Mouse (Mus musculus) testis, postnatal 14 days (tissue): ENCODE data around the gene Pon3.

ENCODE experiments used
- DNase-seq: peaks from one replicate; pipeline ENCODE4 v3.0.0; 2021; ENCODE audit warnings: low spot score

The Pon3 gene

DNA sequence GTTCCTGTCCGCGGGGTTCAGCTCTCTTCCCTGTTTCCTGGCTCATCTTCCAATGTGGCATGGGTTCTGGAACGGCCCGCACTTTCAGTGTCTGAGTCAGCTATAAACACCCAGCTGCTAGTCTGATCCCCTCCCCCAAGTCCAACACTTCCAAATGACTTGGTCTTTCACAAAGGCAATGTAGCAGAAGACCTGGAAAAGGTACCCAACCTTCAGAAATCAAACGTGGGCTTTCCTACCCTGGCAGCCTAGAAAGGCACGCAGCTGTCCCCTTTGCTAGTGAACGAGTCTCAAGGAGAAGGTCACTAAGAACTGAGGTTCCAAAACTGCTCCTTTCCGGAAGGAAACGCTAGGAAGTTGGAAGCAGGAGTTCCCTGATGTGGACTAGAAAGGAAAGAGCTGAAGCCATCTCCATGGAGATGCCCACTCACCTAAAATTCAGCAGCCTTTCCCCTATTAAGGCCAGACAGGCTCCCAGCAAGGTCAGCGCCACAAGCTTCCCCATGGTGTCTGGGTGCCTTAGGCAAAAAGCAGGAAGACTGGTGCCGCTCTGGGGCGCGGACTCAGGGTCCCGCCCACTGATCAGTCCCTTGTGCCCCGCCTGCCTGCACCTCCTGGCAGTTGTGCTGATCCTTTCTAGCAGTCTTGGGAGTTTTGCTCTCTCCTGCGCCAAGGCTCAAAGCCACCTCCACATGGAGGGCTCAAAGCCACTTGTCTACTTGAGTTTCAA, at the start of gene Pon3:
Gene Pon3 (minus strand): TSS at position 565 of the 730 bp plus-strand sequence.
- peak; percentile 38 for DNase-seq

DNA sequence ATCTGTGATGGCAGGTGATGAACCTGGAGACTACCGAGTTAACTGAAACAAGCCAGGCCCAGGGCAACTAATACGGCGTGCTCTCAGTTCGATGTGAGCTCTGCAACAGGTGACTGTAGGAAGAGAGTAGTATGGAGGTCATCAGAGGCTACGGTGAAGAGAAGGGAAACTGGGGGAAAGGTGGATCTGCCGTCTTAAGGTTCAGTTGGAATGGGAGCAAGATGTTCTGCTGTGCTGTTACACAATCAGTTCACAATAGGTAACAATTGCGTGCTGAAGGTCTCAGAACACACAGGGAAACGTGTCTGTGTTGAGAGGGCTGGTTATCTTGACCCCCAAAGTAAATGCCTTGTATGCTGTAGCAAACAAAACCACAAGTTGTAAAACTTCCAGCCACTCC, 48.9 kb upstream of the Pon3 start:
- DNase-seq: no peak

DNA sequence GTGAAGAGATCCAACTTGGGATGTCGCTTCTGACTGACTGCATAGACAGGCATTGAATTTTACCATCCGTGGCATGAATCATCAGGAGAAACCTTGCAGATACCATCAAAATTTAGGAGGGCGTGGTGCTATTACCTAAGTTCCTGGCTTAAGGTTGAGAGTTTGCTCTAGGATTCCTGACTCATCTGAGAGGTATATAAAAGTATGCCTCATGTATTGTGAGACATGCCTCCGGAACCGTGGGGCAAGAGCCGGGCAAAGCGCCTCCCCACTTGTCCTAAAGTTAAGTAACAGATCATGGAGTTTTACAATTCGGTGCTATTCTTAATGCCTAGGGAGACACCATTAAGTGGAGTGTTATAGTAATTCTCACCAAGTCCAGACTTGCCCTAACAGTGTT, 44.5 kb upstream of the Pon3 start:
- DNase-seq: no peak

DNA sequence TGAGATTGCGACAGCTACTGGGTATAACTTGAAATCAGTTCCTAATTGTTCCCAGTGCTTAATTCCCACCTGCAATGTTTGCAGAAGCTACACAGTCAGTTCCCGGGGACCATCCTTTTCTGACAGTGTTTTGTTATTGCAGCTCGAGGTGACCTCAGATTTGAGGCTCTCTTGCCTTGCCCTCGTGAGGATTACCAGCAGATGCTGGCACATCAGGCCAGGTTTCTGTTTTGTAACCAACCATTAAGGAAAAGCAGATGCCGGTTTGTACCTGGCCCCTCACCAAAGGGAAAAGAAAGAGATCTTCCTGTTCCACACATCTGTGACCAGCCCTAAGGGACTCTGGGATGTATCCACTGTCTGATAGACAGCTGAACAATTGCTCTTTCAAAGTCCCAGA, 43.5 kb upstream of the Pon3 start:
- no peak for DNase-seq

DNA sequence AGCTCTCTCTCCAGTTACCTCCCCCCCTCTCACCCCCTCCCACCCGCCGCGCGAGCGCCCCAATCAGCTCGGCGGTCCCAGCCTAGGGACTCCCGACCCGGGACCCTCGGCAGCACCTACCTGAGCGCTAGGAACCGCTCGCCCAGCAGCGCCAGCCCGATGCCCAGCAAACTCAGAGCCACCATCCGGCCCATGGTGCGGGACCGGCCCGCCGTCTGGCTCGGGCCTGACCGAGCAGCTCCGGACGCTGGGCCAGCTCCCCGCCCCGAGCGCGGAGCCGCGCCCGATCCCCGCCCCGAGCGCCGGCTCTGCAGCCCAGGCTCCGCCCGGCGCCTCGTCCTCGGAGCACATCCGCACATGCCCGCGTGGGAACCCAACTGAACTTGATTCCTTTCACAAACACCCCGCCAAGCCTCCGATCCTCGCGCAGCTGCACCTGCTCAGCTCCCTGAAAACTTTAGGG, 42.0 kb upstream of the Pon3 start, which contains the start of gene Pon2:
Gene Pon2 (minus strand): TSS at position 364 of the 463 bp plus-strand sequence.
- DNase-seq: peak; percentile 65

DNA sequence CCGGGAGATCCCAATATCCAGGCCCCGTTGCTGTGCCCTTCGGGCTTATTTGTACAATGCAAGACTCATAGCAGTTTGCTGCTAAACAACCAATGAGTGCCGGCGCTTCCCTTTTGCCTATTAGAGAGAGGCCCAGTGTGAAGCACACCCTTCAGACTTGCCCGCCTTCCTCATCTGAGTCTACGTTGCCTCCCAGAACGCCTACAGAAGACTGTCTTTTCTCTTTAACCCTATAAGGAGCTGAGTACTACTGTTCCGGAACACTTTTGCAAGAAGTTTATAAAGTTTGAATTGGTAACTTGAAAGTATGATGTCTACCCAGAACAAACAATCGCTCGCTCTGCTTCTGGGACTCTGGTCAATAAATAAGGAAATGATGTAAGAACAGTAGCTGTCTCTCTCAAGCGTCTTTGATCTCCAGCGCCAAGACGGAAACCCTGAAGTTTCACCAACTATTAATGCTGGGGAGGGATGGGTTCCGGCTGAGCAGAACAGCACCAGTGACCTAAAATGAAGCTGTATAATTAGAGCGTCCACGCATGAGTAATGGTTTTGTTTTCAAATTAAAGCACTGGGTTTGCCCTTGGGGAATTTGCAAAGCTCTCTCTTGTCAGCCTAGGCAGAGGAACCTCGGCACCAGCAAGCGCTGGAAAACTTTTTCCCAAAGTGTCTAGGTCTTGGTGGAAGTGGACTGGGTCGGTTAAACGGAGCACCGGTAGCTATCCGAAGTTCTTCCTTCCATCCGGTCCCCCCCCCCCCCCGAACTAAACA, 41.4 kb upstream of the Pon3 start:
- peak; percentile 31 for DNase-seq

DNA sequence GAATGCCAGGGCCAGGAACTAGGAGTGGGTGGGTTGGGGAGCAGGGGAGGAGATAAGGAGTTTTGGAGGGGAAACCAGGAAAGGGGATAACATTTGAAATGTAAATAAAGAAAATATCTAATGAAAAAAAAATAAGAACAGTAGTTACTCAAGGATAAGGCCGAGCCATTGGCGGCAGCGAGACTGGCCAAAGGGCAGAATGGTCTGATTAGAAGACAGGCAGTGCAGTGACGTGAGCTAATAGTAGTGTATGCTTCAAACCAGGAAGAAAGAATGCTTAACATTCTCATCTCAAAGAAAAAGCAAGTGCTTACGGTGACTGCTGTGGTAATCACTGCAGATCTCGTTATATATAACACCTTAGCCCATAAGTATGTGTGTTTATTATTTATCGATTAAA, 40.0 kb upstream of the Pon3 start:
- DNase-seq: no peak

DNA sequence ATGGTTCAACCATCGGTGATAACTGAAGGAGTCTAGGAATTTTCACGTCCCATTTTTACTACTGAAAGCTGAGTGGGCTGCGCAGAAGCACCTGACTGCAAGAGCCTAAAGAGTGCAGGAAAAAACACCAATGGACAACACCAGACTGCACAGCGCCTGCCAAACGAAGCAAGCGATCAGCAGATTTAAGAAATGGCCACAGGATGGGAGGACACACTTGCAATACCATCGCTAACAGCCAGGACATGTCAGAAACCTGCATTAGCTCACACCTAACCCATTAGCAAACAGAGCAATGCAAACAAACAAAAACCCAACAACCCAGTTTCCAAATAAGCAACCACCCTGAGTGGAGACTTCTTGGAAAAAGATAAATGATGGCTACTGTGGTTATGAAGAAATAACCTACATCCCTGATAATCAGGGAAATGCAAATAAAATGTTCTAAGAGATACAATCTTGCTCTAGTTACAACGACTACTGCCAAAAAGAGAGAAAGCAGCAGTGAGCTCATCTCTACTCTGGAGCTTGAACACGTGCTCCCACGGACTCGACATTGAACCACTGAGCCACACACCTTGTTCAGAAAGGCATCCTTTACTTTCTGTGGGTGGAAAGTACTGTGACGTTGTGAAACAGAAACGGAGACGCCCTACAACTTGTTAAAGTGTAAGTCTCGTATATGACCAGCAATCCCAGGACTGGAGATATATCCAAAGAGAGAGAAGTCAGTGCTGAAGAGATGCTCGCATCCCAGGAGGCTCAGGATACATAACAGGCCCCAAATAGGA, 38.8 kb upstream of the Pon3 start:
- no peak for DNase-seq

DNA sequence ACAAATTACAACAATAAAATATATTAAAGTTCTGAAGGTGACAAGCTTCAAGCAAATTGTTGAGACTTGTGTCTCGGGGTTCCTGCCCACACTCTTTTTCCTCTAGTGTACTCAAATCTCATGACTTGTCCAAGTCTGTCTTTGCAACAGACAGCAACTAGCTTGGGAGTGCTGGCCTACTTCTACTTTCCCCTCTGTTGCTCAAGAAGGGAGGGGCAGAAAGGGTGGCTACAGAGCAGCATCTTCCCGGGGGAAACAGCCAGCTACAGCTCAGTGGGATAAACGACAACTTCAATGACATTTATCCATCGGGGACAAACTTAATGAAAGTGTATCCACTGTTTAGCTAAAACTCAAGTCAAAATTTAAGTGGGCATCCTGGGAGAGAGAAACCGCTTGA, 36.8 kb upstream of the Pon3 start:
- DNase-seq: no peak

DNA sequence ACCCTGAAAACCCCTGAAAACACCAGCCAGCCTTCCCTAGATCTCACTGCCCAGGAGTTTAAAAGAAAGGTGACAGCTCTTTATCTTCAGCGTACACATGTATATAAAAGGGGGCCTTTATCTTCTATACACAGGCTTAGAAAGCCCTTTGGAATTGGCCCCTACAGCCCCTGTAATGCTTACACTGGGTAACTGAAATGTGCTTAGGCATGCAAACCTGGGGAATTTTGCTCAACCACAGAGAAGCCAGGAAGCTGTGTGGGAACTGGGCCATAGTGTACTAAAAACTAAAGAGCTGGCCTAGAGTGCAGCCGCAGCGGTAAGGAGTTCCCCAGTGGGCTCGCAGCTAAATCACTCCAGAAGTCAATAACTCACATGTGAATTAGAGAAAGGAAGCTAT, 35.4 kb upstream of the Pon3 start:
- no peak for DNase-seq

DNA sequence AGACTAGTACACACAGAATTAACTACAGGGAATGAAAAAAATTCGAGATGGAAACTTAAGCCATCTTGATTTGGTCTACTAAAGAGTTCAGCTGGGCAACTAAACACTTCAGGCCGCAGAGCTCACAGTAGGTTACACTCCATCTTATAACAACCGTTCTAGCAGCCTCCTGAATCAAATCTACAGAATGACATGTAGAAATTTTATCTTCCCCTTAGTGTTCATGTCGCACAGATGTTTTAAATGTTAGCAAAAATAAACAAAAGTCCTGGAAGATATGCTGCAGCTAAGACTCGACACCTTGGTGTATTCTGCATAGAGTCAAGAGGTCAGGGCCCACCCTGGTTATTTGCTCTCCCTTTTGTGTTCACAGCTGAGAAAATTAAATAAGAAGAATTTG, 31.8 kb upstream of the Pon3 start:
- no peak for DNase-seq

DNA sequence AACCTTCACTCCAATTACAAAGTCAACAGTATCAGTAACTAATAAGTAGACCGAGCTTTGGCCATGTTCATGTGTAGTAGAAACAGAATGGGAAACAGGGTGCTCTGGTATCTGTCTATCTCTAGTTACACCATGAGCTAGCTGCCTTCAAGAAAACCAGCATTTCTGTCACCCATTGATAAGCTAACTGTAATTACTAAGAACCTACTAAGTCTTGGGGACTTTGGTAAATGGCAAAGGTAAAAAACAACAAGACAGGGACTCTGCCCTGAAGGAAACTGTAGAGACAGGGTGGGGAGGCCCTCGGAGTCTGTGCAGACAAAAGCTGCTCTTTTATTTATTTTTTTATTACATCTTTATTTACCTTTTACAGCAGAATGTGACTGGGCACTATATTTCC, 31.3 kb upstream of the Pon3 start:
- no peak for DNase-seq

DNA sequence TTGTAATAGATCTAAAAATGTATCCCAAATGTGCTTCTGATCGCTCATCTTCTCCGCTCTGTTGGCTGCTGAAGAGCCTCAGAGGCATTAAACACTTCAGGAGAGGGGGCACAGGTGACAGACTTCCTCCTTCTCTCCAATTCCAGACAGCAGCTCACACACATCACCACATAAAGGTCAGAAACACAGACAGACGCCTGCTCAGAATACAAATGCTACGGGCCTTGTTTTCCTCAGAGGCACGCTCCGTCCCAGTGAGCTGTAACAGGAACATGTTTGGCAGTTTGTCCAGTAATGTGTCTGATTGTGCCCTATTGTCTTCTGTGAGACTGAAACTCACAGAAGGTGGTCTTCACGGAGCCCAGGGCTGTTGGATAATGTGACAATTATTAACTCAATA, 26.3 kb upstream of the Pon3 start:
- DNase-seq: no peak

DNA sequence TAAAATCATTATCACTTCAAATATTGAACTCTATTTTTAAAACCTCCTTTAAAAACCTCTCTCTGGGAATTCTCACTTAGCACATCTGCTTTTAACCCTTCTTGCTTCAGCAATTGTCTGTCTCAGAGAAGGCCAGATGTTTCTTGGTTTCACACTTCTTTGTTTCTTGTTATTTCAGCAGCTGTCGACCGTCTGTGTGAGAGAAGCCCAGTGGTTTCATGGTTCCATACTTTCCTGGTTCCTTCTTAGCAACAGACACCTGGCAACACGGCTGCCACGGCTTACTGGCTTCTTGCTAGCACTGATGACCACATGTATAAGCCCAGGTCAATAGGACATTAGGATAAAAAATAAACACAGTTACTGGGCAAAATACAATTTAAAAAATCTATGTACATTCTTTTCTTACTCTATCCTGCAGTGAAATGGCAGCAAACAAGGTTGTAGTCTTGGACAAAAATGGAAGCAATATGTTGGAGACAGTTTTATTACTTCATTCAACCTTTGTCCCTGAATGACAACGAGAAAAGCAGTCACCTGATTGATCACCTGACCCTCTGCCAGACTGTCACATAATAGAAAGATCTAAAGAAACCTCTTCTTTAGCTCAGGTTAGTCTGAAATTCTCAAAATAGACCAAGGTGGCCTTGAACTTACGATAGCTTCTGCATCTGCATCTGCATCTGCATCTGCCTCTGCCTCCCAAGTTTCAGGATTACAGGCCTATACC, 24.7 kb upstream of the Pon3 start:
- no peak for DNase-seq

DNA sequence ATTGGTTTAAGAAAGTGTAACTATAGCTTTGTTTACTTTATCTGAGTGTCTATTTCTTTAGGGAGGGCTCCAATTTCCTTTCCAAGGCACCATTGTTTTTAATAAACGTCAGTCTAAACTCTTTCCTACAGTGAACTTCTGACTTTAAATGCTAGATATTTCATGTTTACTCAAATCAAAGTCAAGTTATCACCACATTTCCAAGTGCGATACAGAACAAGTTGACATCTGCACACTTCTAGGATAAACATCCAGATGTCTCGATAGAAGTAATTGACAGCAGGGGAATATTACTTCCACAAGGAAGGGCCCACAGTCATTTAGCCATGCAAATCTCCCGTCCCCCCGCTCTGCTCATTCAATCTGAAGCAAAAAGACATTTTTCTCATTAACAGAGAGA, 21.9 kb upstream of the Pon3 start:
- no peak for DNase-seq

DNA sequence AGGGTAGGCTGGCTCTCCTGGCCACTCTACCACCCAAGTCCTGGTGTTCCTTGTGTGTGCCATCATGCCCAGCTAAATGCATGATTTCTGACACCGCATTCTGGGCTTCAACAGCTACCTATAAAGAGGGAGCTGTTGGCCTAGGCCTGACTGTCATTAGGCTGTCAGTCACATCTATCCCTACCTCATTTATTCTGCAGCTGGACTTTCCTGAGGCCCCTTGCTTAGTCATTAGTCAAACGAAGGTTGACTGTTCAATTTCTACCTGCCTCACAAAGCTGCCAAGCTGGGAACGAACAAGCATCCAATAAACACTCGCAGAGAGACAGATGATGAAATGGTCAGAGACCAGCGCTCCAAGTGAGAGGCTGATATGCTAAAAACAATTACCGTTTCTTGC, 13.6 kb upstream of the Pon3 start:
- no peak for DNase-seq

DNA sequence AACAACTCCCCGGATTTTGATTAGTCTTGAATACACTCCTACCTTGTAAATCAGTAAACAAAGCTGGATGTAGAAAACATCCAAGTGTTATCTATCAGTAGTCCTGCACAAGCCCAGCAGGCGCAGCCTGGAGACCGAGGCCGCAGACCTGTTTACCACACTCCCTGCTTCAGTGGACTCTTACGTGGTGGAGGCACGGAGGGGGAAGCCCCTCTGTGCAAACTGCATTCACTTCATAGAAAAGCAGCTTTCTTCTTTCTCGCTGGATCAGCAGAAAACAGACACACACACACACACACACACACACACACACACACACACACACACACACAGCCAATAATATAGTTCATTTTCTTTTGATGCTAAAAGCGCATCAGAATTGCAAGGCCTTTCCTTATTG, 8.7 kb upstream of the Pon3 start:
- no peak for DNase-seq

DNA sequence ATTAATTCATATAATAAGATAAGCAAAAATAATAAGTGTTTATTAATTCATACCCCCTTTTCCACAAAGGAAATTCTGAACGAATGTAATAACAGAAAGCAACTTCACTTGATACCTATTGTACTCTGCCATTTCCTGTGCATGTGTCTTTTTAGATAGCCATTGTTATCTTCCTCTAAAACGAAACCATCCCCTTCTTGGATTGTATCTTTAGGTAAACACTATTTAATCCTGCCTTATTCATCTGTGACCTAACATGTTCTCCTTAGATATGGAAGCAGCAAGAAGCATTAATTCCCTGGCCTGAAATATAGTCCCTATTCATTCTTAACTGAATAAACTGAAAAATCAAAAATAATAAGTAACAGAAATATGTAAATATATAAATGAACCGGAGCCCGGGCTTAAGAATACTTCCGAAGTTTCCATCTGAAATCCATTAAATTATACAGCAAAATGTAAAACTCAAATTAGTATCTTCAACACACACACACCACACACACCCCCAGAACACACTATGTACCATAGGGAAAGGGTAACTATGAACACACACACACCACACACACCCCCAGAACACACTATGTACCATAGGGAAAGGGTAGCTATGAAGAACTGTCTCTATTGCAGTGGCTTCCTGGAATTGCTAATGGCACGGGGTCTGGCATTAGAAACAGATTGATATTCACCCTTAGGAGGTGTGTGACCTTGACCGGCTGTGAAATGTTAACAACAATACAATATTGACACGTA, 7.3 kb upstream of the Pon3 start:
- no peak for DNase-seq

DNA sequence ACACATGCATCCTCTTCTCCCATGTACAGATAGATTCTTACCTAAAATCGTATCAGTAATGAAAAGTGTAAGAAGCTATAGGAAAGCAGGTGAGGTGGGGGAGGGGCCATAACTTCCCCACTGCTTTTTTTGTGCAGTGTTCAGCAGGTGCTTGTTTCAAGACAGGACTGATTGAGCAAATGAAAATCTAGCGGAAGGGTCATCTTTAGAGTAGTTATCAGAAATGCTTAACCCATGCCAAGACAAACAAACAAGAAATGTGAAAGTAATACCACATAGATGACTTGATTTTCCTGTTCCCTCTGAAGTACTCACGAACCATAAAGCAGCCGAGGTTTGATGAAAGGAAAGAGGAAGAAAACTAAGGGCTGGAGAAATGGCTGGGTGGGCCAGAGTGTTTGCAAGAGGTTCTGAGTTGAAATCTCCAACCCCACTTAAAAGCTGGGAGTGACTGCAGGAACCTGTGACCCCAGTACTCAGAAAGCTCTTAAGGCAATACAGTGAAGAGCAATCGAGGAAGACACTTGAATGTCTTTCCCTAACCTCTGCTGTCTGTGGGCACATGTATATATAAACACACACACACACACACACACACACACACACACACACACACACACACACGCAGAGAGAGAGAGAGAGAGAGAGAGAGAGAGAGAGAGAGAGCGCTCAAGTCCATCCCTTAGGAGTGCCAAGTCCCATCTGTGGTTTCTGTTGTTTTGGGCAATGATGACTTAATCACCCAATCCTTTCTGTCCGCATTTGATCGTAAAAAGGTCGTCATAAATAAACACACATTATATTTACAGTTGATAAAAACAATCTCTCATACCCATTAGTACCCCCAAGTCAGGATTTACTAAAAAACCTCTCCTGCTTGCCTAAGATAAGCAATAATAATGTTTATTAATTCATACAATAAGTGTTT, 6.5 kb upstream of the Pon3 start:
- no peak for DNase-seq

DNA sequence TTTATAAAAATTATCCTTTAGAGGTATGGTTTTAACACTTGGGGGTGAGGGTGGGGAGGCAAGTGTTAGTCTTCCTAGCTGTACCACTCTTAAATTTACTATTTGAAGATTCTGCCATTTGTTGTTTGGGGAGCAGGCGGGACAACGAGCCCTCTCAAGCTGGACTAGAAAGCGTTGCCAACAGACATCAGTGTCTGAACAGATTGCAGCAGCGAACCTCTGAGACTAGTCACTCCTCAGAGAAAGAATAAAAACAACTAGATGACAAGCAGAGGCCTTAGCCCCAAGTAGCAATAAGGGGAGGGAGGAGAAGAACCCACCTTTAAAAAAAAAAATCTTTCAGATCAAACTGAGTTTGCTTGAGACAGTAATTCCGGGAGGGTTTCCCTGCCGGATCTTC, 795 bp downstream of the Pon3 start:
- DNase-seq: no peak
